Mouse (Mus musculus) right cerebral cortex, postnatal 14 days (tissue): Measurements from ENCODE around the gene Oser1.
"Not testable (repeated sequence)": the region's sequence is repeated elsewhere in the genome, so short reads cannot be mapped to it uniquely, and the experiment has no call there.

Source experiments
- DNase-seq: peaks from one replicate; pipeline ENCODE4 v3.0.0; 2022

The Oser1 gene

DNA sequence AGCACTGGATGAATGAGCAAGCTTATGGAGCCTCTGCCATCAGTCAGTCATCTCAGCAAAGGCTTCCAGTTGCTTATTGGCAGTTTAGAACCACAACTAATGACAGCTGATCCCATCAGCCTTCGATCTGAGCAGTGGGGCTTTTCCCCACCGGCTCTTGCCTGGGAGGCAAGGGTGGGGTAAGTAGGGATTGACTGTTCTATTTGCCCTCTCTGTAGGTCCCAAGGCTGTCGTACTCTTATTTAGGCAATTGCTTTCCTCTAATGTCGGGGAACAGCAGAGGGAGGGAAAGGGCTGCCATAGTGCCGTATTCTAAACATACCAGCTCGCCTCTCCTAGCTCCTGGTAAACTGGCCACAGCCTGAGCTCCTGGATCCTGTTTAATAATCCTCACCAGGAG is at the start of gene Oser1:
Oser1 (minus strand) TSS at position 101 of the 400 bp plus-strand sequence.
- no peak for DNase-seq

DNA sequence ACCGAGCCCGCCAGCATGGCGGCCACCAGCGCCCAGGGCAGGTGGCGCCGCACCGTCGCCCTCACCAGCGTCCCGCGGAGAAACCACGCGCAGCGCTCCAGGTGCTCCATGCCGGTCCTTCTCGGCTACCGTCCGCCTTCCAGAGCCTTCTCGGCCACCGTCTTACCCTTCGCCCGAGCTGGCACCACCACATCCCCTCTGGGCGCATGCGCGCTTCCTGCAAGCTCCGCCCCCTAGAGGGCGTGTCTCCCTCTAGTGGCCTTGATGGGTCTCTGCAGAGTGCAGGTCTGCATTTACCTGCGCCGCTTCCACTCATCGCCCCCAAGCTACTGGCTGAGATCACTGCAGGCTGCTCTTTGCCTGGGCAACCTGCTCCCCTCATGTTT is 48.0 kb upstream of the Oser1 start, which contains the start of gene Fitm2:
Fitm2 (minus strand) TSS at position 164 of the 386 bp plus-strand sequence.
- peak; percentile 97 for DNase-seq

DNA sequence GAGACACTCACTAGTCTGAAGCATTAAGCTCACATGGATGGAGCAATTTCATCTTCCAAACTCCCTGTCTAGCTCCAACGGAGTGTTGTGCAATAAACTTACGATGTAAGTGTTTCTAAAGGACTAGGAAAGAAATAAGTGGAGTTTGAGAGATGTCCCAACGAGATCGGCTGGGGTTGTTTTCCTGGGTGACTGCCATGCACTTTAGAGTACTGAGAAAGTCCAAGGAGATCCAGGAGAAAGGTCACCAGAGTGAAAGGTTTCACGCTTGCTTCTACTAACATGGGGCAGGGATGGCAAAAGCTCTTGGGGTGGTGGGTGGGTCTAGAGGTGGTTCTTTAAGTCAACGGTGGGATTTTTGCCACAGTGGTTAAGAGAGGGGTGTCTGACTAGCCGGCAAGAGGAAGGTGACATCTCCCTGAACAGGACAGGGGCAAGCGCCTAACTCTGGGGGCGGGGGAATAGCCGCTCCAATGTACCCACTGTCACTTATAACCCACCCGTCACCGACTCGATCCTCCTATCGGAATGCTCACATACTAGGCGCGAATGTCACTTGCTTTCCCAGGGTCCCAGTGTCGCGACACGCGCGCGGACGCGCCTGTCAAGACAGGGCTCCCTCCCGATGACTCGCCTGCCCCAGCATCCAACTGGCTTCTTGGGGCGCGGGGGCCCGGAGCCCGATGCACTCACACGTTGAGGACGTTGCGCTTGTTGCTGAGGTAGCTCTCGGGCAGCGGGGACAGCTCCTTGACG is 47.4 kb upstream of the Oser1 start:
- DNase-seq, result no peak

DNA sequence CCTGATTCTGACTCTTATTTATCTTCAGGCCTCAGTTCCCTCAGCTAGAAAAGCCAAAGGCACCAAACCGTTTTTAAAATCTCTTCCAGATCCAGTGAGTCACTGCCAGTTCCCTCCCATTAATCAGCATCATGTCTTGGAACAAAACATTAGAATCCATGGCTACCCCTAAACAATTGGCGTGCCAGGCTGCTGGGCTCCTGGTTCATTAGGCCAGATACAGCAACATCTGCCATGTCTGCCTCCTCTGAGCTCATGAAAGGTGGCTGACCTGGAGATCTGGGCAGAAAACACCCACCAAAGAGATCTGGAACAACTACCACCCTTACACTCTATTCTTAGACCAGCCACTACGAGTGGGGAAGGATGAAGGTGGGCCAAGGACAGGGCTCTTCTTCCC is 46.6 kb upstream of the Oser1 start:
- DNase-seq, result no peak

DNA sequence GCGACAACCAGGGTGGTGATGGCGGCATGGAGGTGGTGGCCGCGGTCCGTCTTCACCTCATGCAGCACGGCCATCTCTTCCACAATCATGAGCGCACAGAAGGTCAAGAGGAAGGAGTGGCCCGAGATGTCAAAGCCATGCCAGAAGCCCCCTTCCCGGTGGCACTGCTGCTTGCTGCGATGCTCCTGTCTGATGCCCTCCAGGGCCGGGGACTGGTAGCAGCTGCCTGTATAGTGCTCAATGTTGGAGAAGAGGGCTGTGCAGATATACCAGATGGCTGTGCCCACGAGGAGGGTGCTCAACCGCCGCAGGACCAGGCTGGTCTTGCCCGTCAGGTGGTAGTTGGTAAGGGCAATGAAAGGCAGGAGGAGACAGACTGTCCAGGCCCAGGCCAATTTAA is 45.2 kb upstream of the Oser1 start:
- DNase-seq, result no peak

DNA sequence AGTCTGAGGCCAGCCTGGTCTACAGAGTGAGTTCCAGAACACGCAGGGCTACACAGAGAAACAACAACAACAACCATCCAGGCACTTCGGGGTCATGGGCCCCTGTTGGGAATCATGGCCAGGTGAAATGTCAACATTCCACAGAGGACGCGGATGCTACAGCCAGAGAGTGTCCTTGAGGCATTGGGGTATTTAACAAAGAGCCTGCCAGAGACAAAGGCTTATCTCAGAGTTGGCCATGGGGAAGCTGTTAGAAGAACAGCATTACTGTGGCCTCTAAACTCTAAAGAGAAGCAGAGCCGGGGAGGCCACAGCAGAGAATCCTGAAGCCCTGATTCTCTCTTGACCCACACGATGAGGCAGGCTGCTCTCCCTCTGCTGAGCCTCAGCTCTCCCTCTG is 44.4 kb upstream of the Oser1 start:
- DNase-seq, result no peak

DNA sequence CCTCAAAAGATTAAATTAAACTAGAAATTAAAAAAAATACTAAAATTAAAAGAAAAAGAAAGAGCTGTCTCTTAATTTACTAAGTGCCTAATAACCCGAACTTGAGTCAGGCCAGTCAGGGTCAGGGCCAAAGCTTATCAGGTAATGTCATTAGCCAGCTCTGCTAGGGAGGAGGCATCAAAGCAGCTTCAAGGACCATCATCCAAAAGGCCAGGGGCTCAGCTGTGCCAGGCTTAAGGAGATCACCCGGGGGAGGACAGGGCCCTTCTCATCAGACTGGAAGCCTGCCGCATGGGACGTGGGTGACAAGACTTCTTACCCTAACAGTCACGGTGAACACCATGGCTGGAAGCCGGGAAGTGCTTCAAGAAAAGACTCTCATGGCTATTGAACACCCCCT is 43.1 kb upstream of the Oser1 start:
- DNase-seq, result no peak

DNA sequence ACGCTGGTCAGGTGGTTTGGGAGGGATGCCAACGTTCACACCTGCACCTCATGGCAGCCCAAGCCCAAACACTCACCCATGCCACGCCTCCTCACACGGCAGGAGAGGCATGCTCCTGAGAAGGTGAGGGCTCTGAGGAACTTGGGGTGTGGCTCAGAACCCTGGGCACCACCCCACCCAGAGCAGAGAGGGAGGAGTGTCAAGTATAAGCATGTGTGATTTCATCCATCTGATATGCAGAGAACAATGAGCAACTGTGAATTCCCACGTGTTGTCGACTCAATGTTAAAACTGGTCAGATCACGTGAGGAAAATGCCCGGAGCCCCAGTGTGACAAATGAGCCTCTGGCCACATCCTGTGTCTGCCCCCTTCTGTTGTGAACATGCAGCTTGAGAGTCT is 42.3 kb upstream of the Oser1 start:
- no peak for DNase-seq

DNA sequence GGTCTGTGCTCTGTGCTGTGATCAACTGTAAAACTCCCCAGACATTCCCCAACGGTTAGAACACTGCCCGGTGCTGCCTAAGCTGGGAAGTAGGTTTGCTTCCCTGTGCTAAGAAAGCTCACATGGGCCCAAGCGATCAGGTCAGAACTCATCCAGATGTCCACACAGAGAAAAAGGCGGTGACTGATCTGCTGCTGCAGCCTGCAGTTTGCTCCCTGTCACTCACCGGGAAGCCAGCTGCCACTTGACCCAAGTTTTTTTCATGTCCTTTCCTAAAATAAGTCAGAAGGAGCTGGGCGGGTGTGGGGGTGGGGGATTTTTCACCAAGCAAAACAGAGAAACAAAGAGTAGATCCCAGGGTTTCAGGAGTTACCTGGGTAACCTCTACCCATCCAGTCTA is 40.1 kb upstream of the Oser1 start:
- no peak for DNase-seq

DNA sequence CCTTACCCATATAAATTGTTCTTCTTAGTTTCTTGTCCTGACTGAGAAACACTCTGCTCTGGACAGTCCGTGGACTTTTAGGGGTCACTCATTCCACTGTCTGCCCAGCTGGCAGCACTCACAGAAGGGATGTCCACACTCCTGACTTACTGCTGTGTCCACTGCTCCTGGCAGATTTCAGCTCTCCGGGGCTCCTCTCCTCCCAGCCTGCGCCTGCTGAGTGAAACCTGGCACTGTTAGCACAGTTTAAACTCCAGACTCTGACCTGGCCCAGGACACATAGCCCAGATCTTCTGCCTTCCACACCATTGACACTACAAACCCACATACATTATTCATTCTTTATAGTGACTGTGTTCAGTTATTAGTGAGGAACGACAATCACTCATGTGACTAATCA is 39.5 kb upstream of the Oser1 start:
- no peak for DNase-seq

DNA sequence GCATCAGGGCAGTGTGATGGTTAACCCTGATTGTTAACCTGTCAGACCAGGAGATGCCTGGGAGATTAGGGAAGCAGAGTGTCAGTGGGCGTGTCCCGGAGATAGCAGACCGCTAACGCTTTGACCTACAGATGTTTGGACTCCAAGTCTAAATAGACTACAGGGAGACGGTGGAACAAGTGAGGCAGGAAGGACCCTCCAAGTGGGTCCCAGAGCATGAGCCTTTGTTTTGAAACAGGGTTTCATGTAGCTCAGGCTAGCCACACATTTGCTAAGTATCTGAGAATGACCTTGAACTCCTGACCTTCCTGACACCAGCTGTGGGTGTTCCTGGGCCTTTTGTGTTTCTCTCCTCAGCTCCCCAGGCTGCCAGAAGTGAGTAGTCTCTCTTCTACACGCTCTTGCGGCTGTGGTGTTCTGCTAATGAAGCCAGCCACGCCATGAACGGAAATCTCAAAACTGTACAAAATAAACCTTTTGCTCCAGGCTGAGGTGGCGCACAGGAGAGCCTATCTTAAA is 38.8 kb upstream of the Oser1 start:
- no peak for DNase-seq

DNA sequence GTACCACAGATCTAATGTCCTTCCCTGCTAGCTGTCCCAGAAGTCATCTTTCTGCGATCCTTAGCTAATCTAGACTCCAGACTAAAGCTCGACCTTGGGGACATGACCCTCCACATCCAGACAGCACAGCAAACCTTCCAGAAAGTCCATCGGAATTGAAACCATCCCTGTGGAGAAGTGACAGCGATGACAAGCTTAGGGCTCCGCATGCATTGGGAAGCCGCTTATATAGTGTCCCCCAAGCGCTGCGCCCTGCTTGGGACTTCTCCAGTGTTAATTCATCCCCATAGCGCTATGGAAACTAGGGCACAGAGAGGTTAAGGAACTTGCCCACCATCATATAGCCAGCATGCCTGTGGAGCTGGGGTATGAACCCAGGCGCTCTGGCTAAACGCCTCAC is 38.3 kb upstream of the Oser1 start:
- DNase-seq, result no peak

DNA sequence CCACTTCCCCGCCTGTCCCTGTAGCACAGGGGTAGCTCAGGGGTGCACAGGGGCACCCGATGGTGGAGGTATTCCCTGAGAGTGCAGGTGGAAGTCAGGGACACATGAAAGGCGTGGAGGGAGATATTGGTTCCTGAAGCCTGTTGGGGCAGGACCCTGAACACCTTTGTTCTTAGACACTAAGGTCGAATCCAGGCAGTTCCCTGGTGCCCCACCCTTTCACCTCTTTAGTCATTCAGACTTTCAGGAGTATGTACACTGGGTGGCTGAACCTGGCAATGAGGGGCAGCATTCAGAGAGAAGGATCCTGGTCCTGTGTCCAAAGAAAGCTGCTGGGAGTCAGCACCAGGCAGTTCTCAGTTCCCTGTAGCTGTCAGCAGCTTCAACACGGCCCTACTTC is 37.9 kb upstream of the Oser1 start:
- no peak for DNase-seq

DNA sequence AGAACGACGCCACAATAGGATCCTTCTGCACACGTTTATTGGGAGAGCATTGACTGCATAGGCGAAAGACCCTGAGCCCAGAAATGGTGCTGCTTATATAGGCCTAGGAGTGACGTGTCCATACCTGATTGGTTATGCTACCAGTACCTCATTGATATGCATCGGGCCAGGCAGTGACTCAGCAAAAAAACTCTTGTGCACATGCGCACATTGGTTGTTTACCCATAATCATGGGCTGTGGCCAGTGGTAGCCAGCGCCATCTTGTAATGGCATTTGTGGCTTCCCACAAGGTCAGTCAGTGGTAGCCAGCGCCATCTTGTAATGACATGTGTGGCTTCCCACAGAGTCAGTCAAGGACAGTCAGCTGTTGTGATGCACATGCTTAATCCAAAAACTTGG is 36.8 kb upstream of the Oser1 start:
- not testable (repeated sequence) for DNase-seq

DNA sequence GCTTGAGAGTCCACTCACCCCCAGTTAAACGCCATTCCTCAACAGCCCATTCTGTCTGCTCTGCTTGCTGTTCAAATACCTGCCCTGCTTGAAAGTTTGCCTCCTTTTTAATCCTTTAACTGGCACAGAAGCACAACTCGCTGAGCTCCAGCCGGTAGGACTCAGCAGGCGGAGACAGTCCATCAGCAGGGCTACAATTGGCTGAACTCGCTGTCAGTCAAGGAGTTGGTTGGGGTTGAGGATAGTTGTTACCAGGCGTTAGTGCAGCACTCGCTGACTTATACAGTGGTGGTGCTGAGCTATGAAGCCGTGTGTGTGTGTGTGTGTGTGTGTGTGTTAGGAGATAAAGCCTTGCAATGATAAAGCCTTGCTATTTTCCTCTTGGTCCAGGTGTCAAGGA is 36.1 kb upstream of the Oser1 start:
- no peak for DNase-seq

DNA sequence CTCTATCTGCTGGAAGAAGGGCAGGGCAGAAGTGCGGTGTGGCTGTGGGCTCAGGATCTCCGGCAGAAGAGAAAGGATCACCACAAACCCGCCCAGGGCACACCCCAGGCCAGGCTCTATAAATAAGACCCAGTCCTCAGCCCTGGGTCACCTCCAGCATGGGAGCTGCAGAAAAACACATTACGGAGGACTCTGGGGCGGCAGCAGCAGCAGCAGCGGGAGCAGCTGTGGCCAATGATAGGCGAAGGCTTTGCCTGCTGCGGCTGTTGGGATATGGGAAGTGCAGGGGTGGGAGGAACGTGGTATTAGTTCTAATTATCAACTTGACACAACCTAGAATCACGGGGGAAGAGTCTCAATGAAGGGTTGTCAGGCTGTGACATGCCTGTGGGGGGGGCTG is 34.9 kb upstream of the Oser1 start:
- DNase-seq, result no peak

DNA sequence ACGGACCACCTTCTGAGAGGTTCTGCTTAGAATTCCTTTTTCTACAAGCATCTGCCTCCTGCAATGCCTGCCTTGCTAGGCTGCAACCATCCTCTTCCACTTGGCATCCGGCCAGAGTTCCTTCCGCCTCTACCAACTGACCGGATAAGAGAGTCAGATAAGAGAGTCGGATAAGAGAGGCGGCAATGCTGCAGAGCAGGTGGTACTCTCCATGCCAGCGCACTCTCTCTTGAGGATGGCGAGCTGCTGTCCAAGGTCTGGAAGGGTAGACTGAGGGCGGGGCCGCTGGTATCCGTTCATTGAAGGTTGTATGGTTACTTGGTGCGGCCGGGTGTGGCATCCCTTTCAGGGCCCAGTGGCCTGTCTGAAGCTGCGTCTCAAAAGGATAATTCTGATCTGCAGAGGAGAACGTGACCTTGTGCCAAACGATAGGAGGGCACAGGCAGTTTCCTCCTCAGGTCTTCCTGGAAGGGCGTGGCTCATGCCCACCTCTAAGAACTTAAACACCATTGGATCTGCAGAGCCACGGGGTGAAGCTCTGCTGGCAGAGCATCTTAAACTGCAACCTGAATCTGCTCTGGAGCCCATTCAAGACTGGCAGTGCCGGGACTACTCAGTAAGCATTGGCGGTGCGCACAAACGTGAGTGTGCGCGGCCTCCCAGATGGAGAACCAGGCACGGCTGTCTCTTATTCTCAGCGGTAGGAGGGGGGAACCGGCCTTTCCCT is 34.2 kb upstream of the Oser1 start:
- DNase-seq, result no peak

DNA sequence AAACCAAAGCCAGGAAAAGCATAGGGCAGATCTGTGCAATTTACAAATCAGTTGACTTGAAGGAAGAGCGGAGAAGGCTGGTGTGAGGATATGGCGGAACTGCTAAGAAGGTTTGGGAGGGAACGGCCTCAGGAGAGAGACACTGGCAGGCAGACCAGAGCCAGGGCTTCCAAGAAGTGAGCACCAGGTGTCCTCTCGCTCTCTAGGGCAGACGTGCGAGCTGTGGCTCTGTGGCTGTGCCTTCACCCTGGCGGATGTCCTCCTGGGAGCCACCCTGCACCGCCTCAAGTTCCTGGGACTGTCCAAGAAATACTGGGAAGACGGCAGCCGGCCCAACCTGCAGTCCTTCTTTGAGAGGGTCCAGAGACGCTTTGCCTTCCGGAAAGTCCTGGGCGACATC is 28.9 kb upstream of the Oser1 start:
- no peak for DNase-seq

DNA sequence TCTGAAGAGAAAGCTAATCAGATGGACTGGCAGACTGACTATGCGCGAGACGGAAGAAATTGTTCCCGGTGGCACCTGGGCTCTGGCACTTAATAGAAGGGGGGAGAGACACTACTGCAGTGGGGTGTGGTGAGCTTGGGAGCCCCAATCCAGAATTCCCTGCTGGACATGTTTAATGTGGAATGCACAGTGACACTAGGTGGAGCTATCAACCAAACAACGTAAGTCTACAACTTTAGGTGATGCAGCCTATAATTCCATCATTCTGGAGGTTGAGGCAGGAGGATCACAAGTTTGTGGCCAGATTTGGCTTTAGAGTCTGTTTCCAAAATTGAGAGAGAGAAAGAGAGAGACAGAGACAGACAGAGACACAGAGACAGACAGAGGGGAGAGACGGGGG is 28.2 kb upstream of the Oser1 start:
- no peak for DNase-seq

DNA sequence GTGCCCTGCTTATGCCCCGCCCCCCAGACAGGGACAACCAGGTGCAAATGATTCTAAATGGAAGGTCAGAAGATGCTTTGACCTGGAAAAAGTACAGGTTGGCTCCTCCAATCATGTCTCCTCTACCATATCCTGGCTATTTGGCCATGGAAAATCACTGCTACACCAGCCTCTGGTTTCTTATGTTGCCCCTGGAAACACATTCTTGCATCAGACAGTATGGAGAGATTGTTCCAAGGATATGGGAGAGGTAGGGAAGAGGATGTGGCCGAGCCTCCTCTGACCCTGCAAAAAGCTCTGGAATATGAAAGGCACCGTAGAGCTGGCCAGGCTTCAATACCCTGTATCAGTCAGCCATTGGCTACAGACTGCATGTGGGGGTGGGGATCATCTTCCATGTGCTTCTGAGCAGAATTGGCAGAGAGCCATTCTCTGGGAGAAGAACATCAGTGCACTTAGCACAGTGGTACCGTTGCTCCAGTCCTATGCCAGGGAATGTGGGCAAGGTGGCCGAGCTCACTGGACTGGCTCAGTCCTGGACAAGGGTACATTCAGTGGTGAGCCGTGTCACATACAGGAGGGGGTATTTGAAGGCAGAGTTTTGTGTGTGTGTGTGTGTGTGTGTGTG is 26.3 kb upstream of the Oser1 start:
- DNase-seq, result peak; percentile 54

DNA sequence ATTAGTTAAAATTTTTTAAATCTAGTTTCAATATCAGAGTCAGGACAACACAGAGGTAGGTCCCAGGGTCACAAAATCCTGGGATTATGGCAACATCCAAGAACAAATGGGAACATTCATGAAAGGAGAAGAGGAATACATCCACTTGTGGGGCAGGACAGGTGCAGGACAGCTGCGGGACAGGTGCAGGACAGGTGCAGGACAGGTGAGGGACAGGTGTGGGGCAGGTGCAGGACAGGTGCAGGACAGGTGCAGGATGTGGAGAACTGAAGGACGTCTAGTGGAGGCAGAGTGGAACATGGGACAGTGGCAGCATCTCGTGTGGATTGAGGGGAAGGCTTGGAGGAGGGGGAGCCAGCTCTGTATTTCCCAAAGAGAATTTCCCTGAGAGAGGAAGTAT is 24.8 kb upstream of the Oser1 start:
- DNase-seq, result no peak

DNA sequence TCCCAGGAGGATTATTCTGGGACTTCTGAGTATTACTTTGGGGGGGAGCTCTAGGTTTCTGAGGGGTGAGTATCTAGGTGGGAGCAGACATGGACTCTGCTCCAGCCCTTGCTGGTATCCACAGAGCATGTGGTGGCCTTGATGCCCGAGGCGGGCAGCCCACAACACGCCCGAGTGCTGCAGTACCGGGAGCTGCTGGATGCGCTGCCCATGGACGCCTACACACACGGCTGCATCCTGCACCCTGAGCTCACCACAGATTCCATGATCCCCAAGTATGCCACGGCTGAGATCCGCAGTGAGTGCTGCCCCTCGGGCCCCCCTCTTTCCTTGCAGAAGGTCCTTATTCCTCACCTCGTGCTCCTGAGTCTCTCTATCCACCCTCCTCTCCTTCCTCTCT is 22.9 kb upstream of the Oser1 start:
- DNase-seq, result no peak

DNA sequence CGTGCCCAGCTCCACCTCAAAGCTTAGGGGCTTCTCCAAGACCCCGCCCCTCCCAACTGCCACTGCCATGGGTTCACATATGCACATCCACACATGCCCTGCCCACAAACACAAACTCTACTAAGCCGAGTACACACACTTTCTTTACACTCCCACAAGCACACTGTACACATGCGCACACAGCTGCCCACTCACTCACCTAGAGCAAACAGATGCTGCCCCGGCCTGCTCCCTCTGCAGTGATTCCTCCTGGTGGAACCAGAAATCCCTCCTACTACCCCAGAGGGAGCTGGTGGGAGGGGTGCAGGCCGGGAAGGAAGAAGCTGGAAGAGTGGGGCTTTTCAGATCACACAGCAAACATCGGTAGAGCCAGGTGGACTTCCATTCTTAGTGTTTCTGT is 19.5 kb upstream of the Oser1 start:
- no peak for DNase-seq

DNA sequence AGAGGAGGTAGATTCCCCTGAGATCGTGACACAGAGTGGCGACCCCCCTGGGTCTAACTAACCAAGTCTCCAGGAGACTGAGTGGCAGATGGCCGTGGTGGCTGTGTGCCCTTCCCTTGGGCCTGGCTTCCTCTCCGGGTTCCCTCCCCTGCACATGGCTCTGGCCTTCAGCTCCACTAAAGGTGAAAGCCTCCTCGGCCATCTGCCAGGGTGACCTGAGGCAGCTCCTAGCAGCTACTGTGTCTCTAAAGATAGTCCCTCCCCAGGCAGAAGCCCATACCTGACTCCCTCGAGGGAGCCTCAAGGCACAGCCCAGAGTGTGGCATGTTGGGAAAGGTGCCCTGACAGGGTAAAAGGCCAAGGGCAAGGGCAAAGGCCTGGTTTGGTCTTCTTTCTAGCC is 19.0 kb upstream of the Oser1 start:
- no peak for DNase-seq
